Mouse (Mus musculus) MEL (cell line): ENCODE data around the gene 9130023H24Rik. TPM values are rescaled to one million over a fixed set of nuclear protein-coding genes. Genes with fewer than 3 reads are reported as not detected.

ENCODE experiments used
- DNase-seq: peaks from one replicate; pipeline ENCODE4 v3.0.0; 2011; ENCODE audit warnings: low read depth, low spot score
- H3K27ac ChIP-seq: 2 replicates; pipeline ENCODE4 v1.5.1; 2012; ENCODE audit warnings: low read depth, mild to moderate bottlenecking, control low read depth, low read length, moderate library complexity; ENCODE audit not compliant: control insufficient read depth
- H3K27me3 ChIP-seq, 2 experiments: fragments of 150-350 bp in 1 of 2; sonication (generic) in 1 of 2; 2 replicates each; pipeline ENCODE4 v1.6.1; 2012; ENCODE audit warnings: low read length in 2 of 2, mild to moderate bottlenecking in 2 of 2, improper control_type of control experiment in 1 of 2, moderate library complexity in 1 of 2; ENCODE audit not compliant: insufficient read depth in 2 of 2, control insufficient read depth in 1 of 2
- H3K36me3 ChIP-seq, 2 experiments: 2 replicates each; pipeline ENCODE4 v1.6.1; 2012 to 2014; ENCODE audit warnings: low read length in 2 of 2, improper control_type of control experiment in 1 of 2, inconsistent platforms in 1 of 2, mild to moderate bottlenecking in 1 of 2; ENCODE audit not compliant: insufficient read depth in 2 of 2, control insufficient read depth in 1 of 2
- H3K4me1 ChIP-seq, 2 experiments: fragments of 150-350 bp in 1 of 2; sonication (generic) in 1 of 2; 2 replicates each; pipeline ENCODE4 v1.6.1; 2012; ENCODE audit warnings: low read length in 2 of 2, improper control_type of control experiment in 1 of 2, mild to moderate bottlenecking in 1 of 2; ENCODE audit not compliant: insufficient read depth in 2 of 2, control insufficient read depth in 1 of 2
- H3K4me3 ChIP-seq, 2 experiments: fragments of 150-350 bp in 1 of 2; sonication (generic) in 1 of 2; 2 replicates each; pipeline ENCODE4 v1.5.1; 2012; ENCODE audit warnings: low read depth in 2 of 2, low read length in 2 of 2, mild to moderate bottlenecking in 2 of 2, moderate library complexity in 2 of 2, control low read depth in 1 of 2, improper control_type of control experiment in 1 of 2; ENCODE audit not compliant: control insufficient read depth in 1 of 2, insufficient read depth in 1 of 2
- H3K79me2 ChIP-seq: 2 replicates; pipeline ENCODE4 v1.6.1; 2012; ENCODE audit warnings: mild to moderate bottlenecking, low read length, moderate library complexity; ENCODE audit not compliant: control insufficient read depth, poor library complexity, insufficient read depth
- H3K9ac ChIP-seq: 2 replicates; pipeline ENCODE4 v1.6.1; 2012; ENCODE audit warnings: low read depth, mild to moderate bottlenecking, control low read depth, low read length, moderate library complexity; ENCODE audit not compliant: control insufficient read depth, poor library complexity, severe bottlenecking
- H3K9me3 ChIP-seq: fragments of 150-350 bp; sonication (generic); replicated peaks from 2 replicates; pipeline ENCODE4 v1.6.1; 2012; ENCODE audit warnings: mild to moderate bottlenecking, low read length, improper control_type of control experiment, moderate library complexity; ENCODE audit not compliant: insufficient read depth
- BHLHE40 ChIP-seq: IDR thresholded peaks from 2 replicates; pipeline ENCODE4 v1.6.1; 2012; ENCODE audit warnings: low read depth, mild to moderate bottlenecking, inconsistent platforms, low read length, improper control_type of control experiment, borderline replicate concordance
- CHD1 ChIP-seq: IDR thresholded peaks from 2 replicates; pipeline ENCODE4 v1.6.1; 2012; ENCODE audit warnings: low read depth, mild to moderate bottlenecking, inconsistent platforms, low read length, improper control_type of control experiment
- CTCF ChIP-seq, 3 experiments: IDR thresholded peaks in 2 of 3; conservative IDR thresholded peaks in 1 of 3; 2 replicates each; pipeline ENCODE4 v1.5.1; 2011 to 2012; ENCODE audit warnings: low read length in 3 of 3, low read depth in 2 of 3, mild to moderate bottlenecking in 2 of 3, improper control_type of control experiment in 1 of 3, inconsistent platforms in 1 of 3, mixed read lengths in 1 of 3, moderate library complexity in 1 of 3; ENCODE audit not compliant: control insufficient read depth in 1 of 3, insufficient read depth in 1 of 3, poor library complexity in 1 of 3, severe bottlenecking in 1 of 3
- E2F4 ChIP-seq: IDR thresholded peaks from 2 replicates; pipeline ENCODE4 v1.6.1; 2011; ENCODE audit warnings: low read depth, low read length, improper control_type of control experiment, borderline replicate concordance
- ELF1 ChIP-seq: IDR thresholded peaks from 2 replicates; pipeline ENCODE4 v1.6.1; 2014; ENCODE audit warnings: low read depth, mild to moderate bottlenecking, inconsistent platforms, low read length, improper control_type of control experiment, moderate library complexity
- JUND ChIP-seq: IDR thresholded peaks from 2 replicates; pipeline ENCODE4 v1.6.1; 2011; ENCODE audit warnings: low read depth, mild to moderate bottlenecking, improper control_type of control experiment, low read length
- KAT2A ChIP-seq: conservative IDR thresholded peaks from 2 replicates; pipeline ENCODE4 v1.6.1; 2012; ENCODE audit warnings: low read depth, low read length, improper control_type of control experiment, inconsistent platforms
- MAFK ChIP-seq: IDR thresholded peaks from 2 replicates; pipeline ENCODE4 v1.6.1; 2011; ENCODE audit warnings: low read depth, mild to moderate bottlenecking, low read length, improper control_type of control experiment, borderline replicate concordance
- MAZ ChIP-seq: IDR thresholded peaks from 2 replicates; pipeline ENCODE4 v1.6.1; 2012; ENCODE audit warnings: low read depth, mild to moderate bottlenecking, inconsistent platforms, low read length, improper control_type of control experiment
- MXI1 ChIP-seq: IDR thresholded peaks from 2 replicates; pipeline ENCODE4 v1.6.1; 2011; ENCODE audit warnings: mild to moderate bottlenecking, low read depth, low read length, improper control_type of control experiment
- MYC ChIP-seq: IDR thresholded peaks from 2 replicates; pipeline ENCODE4 v1.6.1; 2011; ENCODE audit warnings: low read depth, mild to moderate bottlenecking, low read length, improper control_type of control experiment, moderate library complexity
- POLR2AphosphoS5 ChIP-seq: IDR thresholded peaks from 2 replicates; pipeline ENCODE4 v1.6.1; 2012; ENCODE audit warnings: low read depth, borderline replicate concordance, mild to moderate bottlenecking, inconsistent platforms, low read length, moderate library complexity, mixed read lengths
- SIN3A ChIP-seq: IDR thresholded peaks from 2 replicates; pipeline ENCODE4 v1.6.1; 2012; ENCODE audit warnings: low read length, improper control_type of control experiment, inconsistent platforms
- TAL1 ChIP-seq: IDR thresholded peaks from 2 replicates; pipeline ENCODE4 v1.6.1; 2012; ENCODE audit warnings: mild to moderate bottlenecking, inconsistent platforms, low read length, moderate library complexity, mixed read lengths
- TBP ChIP-seq: IDR thresholded peaks from 2 replicates; pipeline ENCODE4 v1.8.0; 2011; ENCODE audit warnings: low read depth, low read length, improper control_type of control experiment
- TCF12 ChIP-seq: IDR thresholded peaks from 2 replicates; pipeline ENCODE4 v1.6.1; 2014; ENCODE audit warnings: low read depth, mild to moderate bottlenecking, inconsistent platforms, low read length, improper control_type of control experiment, moderate library complexity
- USF1 ChIP-seq: IDR thresholded peaks from 2 replicates; pipeline ENCODE4 v1.6.1; 2014; ENCODE audit warnings: low read depth, mild to moderate bottlenecking, inconsistent platforms, low read length, improper control_type of control experiment, moderate library complexity
- ZC3H11A ChIP-seq: IDR thresholded peaks from 2 replicates; pipeline ENCODE4 v1.6.1; 2012; ENCODE audit warnings: low read depth, mild to moderate bottlenecking, inconsistent platforms, low read length, improper control_type of control experiment
- ZKSCAN1 ChIP-seq: IDR thresholded peaks from 2 replicates; pipeline ENCODE4 v1.6.1; 2012; ENCODE audit warnings: low read depth, mild to moderate bottlenecking, inconsistent platforms, low read length, improper control_type of control experiment, moderate library complexity
- ZMIZ1 ChIP-seq: IDR thresholded peaks from 2 replicates; pipeline ENCODE4 v1.6.1; 2012; ENCODE audit warnings: low read depth, mild to moderate bottlenecking, inconsistent platforms, low read length, improper control_type of control experiment, moderate library complexity
- polyA plus RNA-seq, 2 experiments: library from polyadenylated mRNA; stranded (reverse) in 1 of 2; unstranded in 1 of 2; fragments of >175 nt in 1 of 2; fragments of >200 nt in 1 of 2; gene quantifications; 2 replicates each; pipeline versions ENCODE4 v1.2.1 to v1.2.4; 2012; ENCODE audit warnings: low replicate concordance in 2 of 2, low read depth in 1 of 2; ENCODE audit not compliant: insufficient read length in 2 of 2, insufficient read depth in 1 of 2, missing spikeins in 1 of 2
- total RNA-seq: library from RNA; depleted of rRNA; stranded (reverse); fragments of 300-350 nt; gene quantifications from 2 replicates; pipeline ENCODE4 v1.2.3, GENCODE M21; 2012

The 9130023H24Rik gene
- total and polyA plus RNA-seq, 3 experiments, result 0.96 to 1.5 TPM; not detected in 1

- H3K79me2 ChIP-seq, result no peaks in the 10 kb centered on the region
- no peaks in the 10 kb centered on the region for H3K27me3 ChIP-seq
- H3K9me3 ChIP-seq, result no peaks in the 10 kb centered on the region
- no peak for DNase-seq
- no peak overlapping the region for H3K9ac ChIP-seq
- peaks cover 3 to 4% of the 10 kb centered on the region in 2 experiments for H3K4me1 ChIP-seq
- H3K4me3 ChIP-seq, result no peak overlapping the region
- H3K36me3 ChIP-seq, result peaks cover under 1 to 16% of the 10 kb centered on the region in 2 experiments
- TF ChIP-seq TCF12 (no peak), KAT2A (no peak), CTCF (IDR thresholded peaks at IDR 0.05 in 2 of 3, conservative IDR thresholded peaks at IDR 0.05 in 1 of 3; ENCODE audit: control insufficient read depth in 1 of 3, insufficient read depth in 1 of 3, low read depth in 2 of 3, low read length in 3 of 3, poor library complexity in 1 of 3, severe bottlenecking in 1 of 3) (no peak), MAZ (no peak), BHLHE40 (no peak), MYC (no peak), ELF1 (no peak), ZKSCAN1 (no peak), TBP (no peak), TAL1 (no peak), E2F4 (no peak), SIN3A (no peak), MAFK (no peak), USF1 (no peak), CHD1 (no peak), ZC3H11A (no peak), JUND (no peak), POLR2AphosphoS5 (no peak)
- no peak overlapping the region for H3K27ac ChIP-seq
Observed at GRCm38 (mm10) chr7:128282532-128283244, 44.9 kb upstream of the 9130023H24Rik start.

GRCm38 (mm10) chr7:128281765-128282164 lies 43.9 kb upstream of the 9130023H24Rik start:
- H3K79me2 ChIP-seq, result no peaks in the 10 kb centered on the region
- no peaks in the 10 kb centered on the region for H3K4me1 ChIP-seq
- no peak overlapping the region for H3K4me3 ChIP-seq
- no peaks in the 10 kb centered on the region for H3K9me3 ChIP-seq
- no peak overlapping the region for H3K27ac ChIP-seq
- DNase-seq, result no peak
- H3K36me3 ChIP-seq, result peaks cover 0 to 16% of the 10 kb centered on the region in 2 experiments; a peak in 2 of 4 replicates
- TF ChIP-seq ZMIZ1 (no peak), JUND (no peak), MXI1 (no peak), BHLHE40 (no peak), MAZ (no peak), MYC (no peak), SIN3A (no peak)
- no peak overlapping the region for H3K9ac ChIP-seq
- H3K27me3 ChIP-seq, result no peaks in the 10 kb centered on the region
